Mouse (Mus musculus) G1E (cell line): ENCODE results near the gene Fry.

Experiments
- CTCF ChIP-seq: IDR thresholded peaks from 2 replicates; pipeline ENCODE4 v1.5.1; 2012; ENCODE audit warnings: low read depth, low read length, inconsistent platforms, mixed read lengths
- GATA1 ChIP-seq: IDR thresholded peaks from 2 replicates; pipeline ENCODE4 v1.6.1; 2012; ENCODE audit warnings: borderline replicate concordance, low read length, inconsistent platforms, mixed read lengths
- GATA2 ChIP-seq: IDR thresholded peaks from 2 replicates; pipeline ENCODE4 v1.6.1; 2012; ENCODE audit warnings: low read depth, low read length, inconsistent platforms, borderline replicate concordance

- TF ChIP-seq CTCF (no peak), GATA1 (no peak), GATA2 (no peak)
These were observed 58.0 kb downstream of the Fry start for GRCm38 (mm10) chr5:150176251-150177015.
